Comparison of ENCODE assay signal across 9 mouse cellular contexts in genomic region chr11:83057863-83058262, GRCm38 (mm10). TPM values are rescaled to one million over a fixed set of nuclear protein-coding genes. Genes with fewer than 3 reads are reported as not detected.
A peak's percentile ranks its signal among the peaks of the same experiment; 100 is the strongest.
DNase-seq lines count a peak whose midpoint lies in the region; ATAC-seq and TF ChIP-seq lines count a peak whose summit lies in the region.
"Had no signal": no experiment of that assay in that cellular context is flagged by ENCODE, and none has a peak within 500 bp of the region (broad histone marks: within the 10 kb centered on the region; RNA-seq: fewer than 3 reads in every experiment).

No protein-coding gene starts in this region.

- ATAC-seq in intestine, postnatal 0 days, result no peak
- ATAC-seq in intestine, embryonic 15.5 days, result no peak
- peak; percentile 92 for ATAC-seq in monocyte, adult 5-6 weeks (replicated peaks; ENCODE audit: insufficient number of reproducible peaks, low FRiP score, low TSS enrichment, poor library complexity, severe bottlenecking)

- H3K4me3 ChIP-seq in intestine, postnatal 0 days (ENCODE audit: low read depth, low read length), result no peak overlapping the region
- H3K4me3 ChIP-seq in intestine, embryonic 15.5 days (replicated peaks), result no peak overlapping the region

- H3K36me3 ChIP-seq in intestine, postnatal 0 days (ENCODE audit: control insufficient read depth, insufficient read depth), result no peaks in the 10 kb centered on the region
- no peaks in the 10 kb centered on the region for H3K36me3 ChIP-seq in intestine, embryonic 15.5 days

- H3K27ac ChIP-seq in intestine, postnatal 0 days (ENCODE audit: low read depth, low read length), result no peak overlapping the region
- H3K27ac ChIP-seq in intestine, embryonic 15.5 days, result no peak overlapping the region

- no peaks in the 10 kb centered on the region for H3K4me1 ChIP-seq in intestine, postnatal 0 days (replicated peaks; ENCODE audit: control insufficient read depth, insufficient read depth, low read length)
- H3K4me1 ChIP-seq in intestine, embryonic 15.5 days (replicated peaks), result no peaks in the 10 kb centered on the region

- H3K4me2 ChIP-seq in intestine, postnatal 0 days (replicated peaks; ENCODE audit: low read depth), result no peak overlapping the region
- H3K4me2 ChIP-seq in intestine, embryonic 15.5 days (replicated peaks), result no peak overlapping the region

- peak; percentile 88 for DNase-seq in CD4-positive, CD25-positive, alpha-beta regulatory T cell, adult 2 months (ENCODE audit: low read depth, low spot score)
- DNase-seq in adipocyte (ENCODE audit: low spot score), result peak; percentile 70
- DNase-seq in embryo, embryonic 10.5 days (ENCODE audit: low spot score), result peak; percentile 76
- peak; percentile 78 for DNase-seq in kidney, postnatal 10 days
- peak; percentile 81 for DNase-seq in thymus, postnatal 25 days

- no peaks in the 10 kb centered on the region for H3K9me3 ChIP-seq in intestine, postnatal 0 days (ENCODE audit: control insufficient read depth)
- no peaks in the 10 kb centered on the region for H3K9me3 ChIP-seq in intestine, embryonic 15.5 days

- WGBS in intestine, postnatal 0 days, result 4% methylated on average over 5 of the region's 5 CpGs
- 6% methylated on average over 5 of the region's 5 CpGs for WGBS in intestine, embryonic 15.5 days

- no peak overlapping the region for H3K9ac ChIP-seq in intestine, postnatal 0 days (ENCODE audit: low read depth, low read length)
- H3K9ac ChIP-seq in intestine, embryonic 15.5 days, result no peak overlapping the region

- no peaks in the 10 kb centered on the region for H3K27me3 ChIP-seq in intestine, postnatal 0 days (replicated peaks; ENCODE audit: control insufficient read depth, insufficient read depth, low read length)
- no peaks in the 10 kb centered on the region for H3K27me3 ChIP-seq in intestine, embryonic 15.5 days (replicated peaks)

- TF ChIP-seq CTCF in intestine, postnatal 0 days (IDR thresholded peaks at IDR 0.05; ENCODE audit: low read depth), result peak; percentile 89

RNA-seq across cellular contexts. Expression of gene Slfn2, which starts 7.0 kb away (rescaled TPM):
- 21.0 and 21.5 TPM in 2 replicates for polyA plus RNA-seq in intestine, postnatal 0 days (2015; fragmentation: Nextera tagmentation; extraction: Ambion mirVana)
- polyA plus RNA-seq in intestine, embryonic 15.5 days (2015; fragmentation: Nextera tagmentation; extraction: Ambion mirVana), result 4.7 and 7.1 TPM in 2 replicates
- 546 to 771 TPM (median 642 TPM) in 3 replicates for total RNA-seq in monocyte, adult 5-6 weeks (2017)

RNA-seq across cellular contexts. Expression of gene Slfn8, which starts 37.3 kb away (rescaled TPM):
- 0.25 and 0.30 TPM in 2 replicates for polyA plus RNA-seq in intestine, postnatal 0 days (2015; fragmentation: Nextera tagmentation; extraction: Ambion mirVana)
- polyA plus RNA-seq in intestine, embryonic 15.5 days (2015; fragmentation: Nextera tagmentation; extraction: Ambion mirVana), result 0.45 and 0.54 TPM in 2 replicates
- total RNA-seq in monocyte, adult 5-6 weeks (2017), result 32.7 to 79.3 TPM (median 34.1 TPM) in 3 replicates

RNA-seq across cellular contexts. Expression of gene Slfn1, which starts 58.8 kb away (rescaled TPM):
- polyA plus RNA-seq in intestine, postnatal 0 days (2015; fragmentation: Nextera tagmentation; extraction: Ambion mirVana), result 0.51 and 0.53 TPM in 2 replicates
- polyA plus RNA-seq in intestine, embryonic 15.5 days (2015; fragmentation: Nextera tagmentation; extraction: Ambion mirVana), result 0.49 and 0.66 TPM in 2 replicates
- total RNA-seq in monocyte, adult 5-6 weeks (2017), result 23.8 to 42.1 TPM (median 29.4 TPM) in 3 replicates
- total RNA-seq: left cerebral cortex, postnatal 25 days had no signal
